Mouse (Mus musculus): ENCODE data around the gene Mrps17. TPM values are rescaled to one million over a fixed set of nuclear protein-coding genes. Genes with fewer than 3 reads are reported as not detected.
"Not testable (repeated sequence)": the region's sequence is repeated elsewhere in the genome, so short reads cannot be mapped to it uniquely, and the experiment has no call there.

The Mrps17 gene
- total RNA-seq (2021) = 10 to 100 TPM; 72.1 to 74.5 TPM
- long read RNA-seq, experiment 1, full-length matches to known transcripts = 60 of 81 reads
- long read RNA-seq, experiment 1, partial matches to known transcripts = 4 of 81 reads
- long read RNA-seq, experiment 1, other reads (novel, unspliced or antisense) = 17 of 81 reads
- long read RNA-seq, experiment 2, full-length matches to known transcripts = 63 of 83 reads
- long read RNA-seq, experiment 2, partial matches to known transcripts = 2 of 83 reads
- long read RNA-seq, experiment 2, other reads (novel, unspliced or antisense) = 18 of 83 reads

- peak; percentile 90 for DNase-seq
Measured at GRCm38 (mm10) chr5:129715326-129715861, at the start of gene Mrps17. TSS of gene Mrps17 (plus strand) at chr5:129715497.

DNA sequence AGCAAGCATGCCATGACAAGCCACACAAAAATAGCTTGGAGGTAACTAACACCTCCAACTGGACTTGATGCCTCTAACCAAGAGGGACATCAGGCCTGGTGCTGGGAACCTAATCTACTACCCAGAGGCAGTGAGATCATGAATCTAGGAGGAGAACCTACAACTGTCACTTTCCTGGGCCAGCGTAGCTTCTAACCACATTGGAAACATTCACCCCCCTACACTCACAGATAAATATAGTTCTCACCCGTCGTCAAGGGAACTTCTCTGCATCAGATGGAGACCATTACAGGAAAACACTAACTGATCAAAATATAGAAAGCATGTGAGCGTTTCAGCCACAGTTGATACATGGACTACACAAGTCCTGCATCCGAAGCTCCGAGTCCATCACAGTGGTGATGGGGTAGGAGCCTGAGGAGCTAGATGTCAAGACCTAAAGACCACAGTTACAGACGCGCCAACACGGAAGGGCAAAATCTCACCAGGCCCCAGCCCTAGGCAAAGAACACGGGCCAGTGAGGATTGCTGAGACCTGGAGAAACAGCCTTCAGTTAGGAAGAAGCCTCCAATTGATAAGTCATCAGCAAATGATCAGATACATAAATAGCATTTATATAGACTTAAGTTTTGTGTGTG lies 48.9 kb upstream of the Mrps17 start:
- no peak for DNase-seq

GRCm38 (mm10) chr5:129667851-129668250 lies 47.4 kb upstream of the Mrps17 start:
- no peak for DNase-seq

DNA sequence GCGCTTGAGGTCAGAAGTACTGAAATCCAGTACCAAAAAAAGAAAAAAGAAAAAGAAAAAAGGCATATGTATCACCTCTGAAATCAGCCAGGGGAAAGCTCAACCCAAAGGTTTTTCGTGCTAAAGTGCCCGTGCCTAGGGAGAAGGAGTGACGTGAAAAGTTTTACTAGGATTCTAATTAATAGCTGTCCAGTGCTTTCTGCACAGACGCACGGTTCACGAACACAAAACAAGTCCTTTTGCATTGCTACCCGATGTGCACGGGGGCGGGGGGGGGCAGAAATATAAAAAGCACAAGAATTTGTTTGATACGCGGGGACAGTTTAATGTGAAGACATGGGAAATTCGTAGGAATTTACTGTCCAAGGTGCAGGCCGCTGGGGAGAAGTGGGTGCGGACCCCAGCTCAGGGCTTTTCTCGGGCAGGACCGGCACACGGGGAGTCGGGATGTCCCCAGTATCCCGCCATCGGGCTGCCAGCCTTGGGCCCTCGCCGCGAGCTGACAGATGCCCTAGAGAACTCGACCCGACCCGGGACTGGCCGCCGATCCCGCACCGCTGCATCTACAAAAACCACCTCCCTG lies 45.8 kb upstream of the Mrps17 start:
- no peak for DNase-seq

DNA sequence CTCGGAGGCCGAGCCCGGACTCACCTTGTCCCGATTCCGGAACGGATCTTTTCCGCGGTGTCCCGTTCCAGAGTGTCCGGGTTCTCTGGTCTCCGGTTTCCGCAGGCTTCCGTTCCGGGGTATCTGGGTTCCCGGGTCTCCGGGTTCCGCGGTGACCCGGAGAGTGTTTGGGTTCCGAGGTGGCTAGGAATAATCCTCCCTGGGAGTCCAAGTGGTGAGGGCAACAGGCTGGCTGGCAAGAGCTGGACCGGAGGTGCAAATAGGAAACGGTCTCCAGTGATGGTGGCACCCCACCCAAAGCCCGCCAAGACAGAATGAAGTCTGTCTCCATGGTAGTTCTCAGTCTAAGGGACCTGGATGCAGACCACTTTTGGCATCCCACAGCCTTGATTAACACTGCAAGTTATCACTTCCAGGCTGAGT lies 45.2 kb upstream of the Mrps17 start, which contains the start of gene Zfp11:
Gene Zfp11, minus strand, starts transcription at position 64 of the 423 bp plus-strand sequence.
- DNase-seq = peak; percentile 81

DNA sequence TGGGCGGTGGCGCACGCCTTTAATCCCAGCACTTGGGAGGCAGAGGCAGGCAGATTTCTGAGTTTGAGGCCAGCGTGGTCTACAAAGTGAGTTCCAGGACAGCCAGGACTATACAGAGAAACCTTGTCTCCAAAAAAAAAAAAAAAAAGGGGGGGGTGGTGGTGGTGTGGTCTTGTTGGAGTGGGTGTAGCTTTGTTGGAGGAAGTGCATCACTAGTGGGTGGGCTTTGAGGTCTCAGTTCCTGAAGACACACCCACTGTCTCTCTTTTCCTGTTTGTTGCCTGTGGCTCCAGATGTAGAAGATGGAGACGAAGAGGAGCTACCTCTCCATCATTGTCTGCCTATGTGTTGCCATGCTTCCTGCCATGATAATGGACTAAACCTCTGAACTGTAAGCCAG lies 30.2 kb upstream of the Mrps17 start:
- DNase-seq = not testable (repeated sequence)

DNA sequence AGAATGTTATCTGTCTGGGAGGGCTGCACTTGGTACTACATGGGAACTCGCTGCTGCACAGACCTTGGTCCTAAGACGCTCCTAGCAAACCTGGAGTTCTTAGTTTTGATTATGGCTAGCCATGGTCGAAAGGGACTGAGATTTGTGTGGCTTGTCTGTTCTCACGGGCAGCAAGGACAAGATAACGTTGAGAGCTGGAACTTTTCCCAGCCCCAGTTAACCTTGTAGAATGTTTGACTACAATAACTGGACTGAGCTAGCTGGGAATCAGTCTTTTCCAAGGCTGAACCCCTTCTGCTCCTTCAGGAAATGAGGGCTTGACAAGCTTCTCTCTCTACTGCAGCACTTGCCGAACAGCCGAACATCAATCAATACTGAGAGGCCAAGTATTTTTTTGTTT lies 27.7 kb upstream of the Mrps17 start:
- no peak for DNase-seq

DNA sequence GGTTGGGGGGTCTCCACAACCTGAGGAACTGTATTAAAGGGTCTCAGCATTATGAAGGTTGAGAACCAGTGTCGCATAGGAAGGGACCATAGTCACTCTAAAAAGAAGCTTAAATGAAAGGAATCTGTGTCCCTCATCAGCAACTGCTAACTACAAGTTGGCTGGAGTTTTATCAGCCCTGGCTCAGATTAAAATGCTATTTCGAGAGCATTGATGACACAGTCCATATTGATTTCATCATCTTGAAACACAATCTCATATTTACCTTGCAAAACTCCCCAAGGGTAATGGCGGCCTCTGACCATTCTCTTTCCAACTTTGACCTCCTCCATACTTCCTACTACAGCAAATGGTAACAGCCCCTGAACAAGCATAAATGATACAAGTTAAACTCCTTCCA lies 24.8 kb upstream of the Mrps17 start:
- DNase-seq = no peak

DNA sequence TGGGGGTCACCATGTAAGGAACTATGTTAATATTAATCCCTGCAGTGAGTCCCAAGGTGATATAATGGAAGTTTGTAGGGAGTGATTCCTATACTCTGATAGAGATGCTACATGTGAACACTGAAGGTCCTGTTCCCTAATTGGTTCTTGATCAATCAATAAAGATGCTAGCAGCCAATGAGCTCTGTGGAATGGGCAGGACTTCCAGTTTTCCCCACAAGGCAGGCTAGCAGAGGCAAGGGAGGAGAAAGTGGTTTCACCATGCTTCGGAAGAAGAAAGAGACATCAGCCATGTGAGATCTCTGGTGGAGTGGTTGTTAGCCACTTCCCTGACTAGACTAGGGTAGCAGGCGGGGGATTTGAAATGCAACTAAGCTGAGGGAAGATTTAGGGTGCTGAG lies 14.8 kb upstream of the Mrps17 start:
- DNase-seq = no peak

DNA sequence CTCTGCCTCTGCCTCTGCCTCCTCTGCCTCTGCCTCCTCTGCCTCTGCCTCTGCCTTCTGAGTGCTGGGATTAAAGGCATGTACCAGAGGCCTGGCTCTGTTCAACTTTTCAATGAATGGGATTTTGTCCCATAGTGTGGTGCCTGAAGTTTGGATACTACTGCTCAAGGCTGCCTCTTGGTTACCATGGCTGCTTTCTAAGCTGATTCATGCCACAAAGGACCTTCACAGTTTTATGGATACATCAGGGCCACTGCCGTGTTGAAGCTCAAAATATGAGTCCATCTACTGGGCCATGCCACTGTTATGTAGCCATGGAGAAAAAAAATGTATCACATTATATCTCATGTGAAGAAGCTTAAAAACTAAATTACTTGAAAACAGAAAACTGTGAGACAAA lies 13.6 kb upstream of the Mrps17 start:
- no peak for DNase-seq

- no peak for DNase-seq
Measured at GRCm38 (mm10) chr5:129703368-129703767, 11.9 kb upstream of the Mrps17 start.

GRCm38 (mm10) chr5:129708412-129708811 lies 6.9 kb upstream of the Mrps17 start, which contains the start of gene Sept14:
TSS of gene Sept14 (minus strand) at chr5:129708512.
- no peak for DNase-seq

DNA sequence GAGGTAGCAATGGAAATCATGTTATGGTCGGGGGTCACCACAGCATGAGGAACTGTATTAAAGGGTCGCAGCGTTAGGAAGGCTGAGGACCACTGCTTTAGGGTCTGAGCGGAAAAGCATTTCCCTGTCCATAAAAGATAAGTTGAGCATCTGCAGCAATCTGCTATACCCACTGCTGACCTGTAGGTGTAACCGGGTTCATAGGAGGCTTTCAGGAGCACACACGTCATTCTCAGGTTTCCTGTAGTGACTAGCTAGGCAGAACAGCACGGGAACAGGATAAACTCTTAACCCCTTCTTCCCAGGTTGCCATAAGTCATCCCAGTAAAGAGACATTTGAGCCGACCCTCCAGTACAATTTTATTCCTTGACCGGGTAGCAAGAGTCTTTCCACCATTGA lies 1.7 kb downstream of the Mrps17 start:
- no peak for DNase-seq

DNA sequence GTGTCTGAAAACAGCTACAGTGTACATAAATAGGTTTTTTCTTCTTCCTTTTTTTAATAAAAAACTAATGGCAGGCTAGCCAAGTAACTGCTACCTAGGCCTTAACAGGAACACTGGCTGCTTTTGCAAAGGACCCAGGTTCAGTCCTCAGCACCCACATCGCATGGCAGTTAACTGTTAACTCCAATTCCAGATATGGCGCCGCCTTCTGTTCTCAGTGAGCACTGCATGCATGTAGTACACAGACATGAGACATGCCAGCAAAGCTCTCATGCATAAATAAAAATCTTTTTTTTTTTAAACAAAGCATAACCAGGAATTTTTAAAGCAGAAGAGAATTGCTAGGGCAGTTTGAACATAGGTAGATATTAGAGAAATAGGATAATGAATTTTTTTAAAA lies 4.9 kb downstream of the Mrps17 start:
- no peak for DNase-seq

DNA sequence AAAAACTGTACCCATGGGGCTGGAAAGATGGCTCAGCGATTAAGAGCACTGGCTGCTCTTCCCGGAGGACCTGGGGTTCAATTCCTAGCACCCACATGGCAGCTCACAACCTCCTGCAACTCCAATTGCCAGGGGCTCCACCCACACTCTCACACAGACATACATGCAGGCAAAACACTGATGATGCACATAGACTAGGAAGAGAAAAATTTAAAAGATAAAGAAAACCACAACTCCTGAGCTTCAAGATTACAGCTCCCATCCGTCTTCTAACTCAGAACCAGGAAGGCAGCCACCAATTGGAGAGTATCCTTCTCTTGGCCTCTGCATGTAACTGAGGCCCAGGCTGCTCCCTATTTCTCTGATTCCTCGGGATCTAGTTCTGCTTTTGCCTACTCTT lies 9.0 kb downstream of the Mrps17 start:
- no peak for DNase-seq

GRCm38 (mm10) chr5:129724834-129725773 lies 9.8 kb downstream of the Mrps17 start, which contains the start of gene Nipsnap2:
TSS of gene Nipsnap2 (plus strand) at chr5:129725063.
- DNase-seq = peak; percentile 92

- DNase-seq = peak; percentile 24
Measured at GRCm38 (mm10) chr5:129725774-129726392, 10.6 kb downstream of the Mrps17 start.

DNA sequence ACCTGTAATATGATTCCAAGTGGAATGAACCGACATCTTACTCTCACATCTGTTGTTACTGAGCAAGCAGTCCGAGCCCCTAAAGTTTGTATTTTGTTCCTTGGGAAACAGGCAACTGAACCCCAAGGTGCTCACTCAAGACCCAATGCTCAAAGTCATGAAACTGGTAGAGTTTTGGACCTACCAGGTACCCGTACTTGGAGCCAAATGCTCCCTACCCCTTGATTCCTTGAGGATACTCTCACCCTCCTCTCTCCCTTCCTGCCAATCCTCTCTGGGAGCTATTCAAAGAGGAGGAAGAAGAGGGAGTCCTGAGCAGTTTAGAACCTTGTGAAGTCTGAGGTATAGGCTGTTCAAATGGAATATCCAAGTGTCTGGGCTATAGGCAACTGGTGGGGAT lies 11.5 kb downstream of the Mrps17 start:
- DNase-seq = no peak

DNA sequence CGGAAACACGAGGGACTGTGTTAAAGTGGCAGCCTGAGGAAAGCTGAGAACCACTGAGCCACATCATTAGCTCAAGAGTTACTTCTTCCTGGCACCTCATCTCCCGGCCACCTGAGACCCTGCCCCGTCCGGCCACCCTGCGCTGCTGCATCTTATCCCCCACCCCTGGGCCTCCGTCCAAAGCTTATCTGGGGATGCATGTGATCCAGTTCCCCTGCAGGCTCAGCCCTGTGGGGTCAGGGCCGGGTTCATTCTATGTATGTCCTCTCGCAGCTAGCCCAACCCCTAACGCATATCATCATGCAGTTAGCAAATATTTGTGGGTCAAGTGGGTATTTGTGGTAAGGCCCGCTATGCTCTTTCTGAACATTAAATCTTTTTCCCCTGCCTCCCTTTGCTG lies 14.0 kb downstream of the Mrps17 start:
- peak; percentile 15 for DNase-seq

GRCm38 (mm10) chr5:129730344-129730743 lies 15.0 kb downstream of the Mrps17 start:
- DNase-seq = peak; percentile 43

DNA sequence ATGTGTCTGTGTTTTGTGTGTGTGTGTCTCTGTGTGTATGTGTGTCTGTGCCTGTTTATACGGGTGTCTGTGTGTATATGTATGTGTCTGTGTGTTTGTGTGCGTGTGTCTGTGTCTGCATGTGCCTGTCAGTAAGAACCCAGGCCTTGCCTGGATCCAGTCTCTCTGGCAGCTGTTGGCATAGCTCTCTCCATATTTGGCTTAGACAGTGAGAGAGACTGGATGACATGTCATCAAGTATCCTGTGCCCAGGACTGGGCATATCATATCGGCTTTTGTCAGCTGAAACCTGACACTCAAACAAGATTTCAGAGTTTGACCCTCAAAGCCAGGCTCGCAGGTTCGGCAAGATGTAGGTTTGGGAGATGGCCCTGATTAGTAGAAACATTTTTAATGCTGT lies 15.7 kb downstream of the Mrps17 start:
- DNase-seq = peak; percentile 9

DNA sequence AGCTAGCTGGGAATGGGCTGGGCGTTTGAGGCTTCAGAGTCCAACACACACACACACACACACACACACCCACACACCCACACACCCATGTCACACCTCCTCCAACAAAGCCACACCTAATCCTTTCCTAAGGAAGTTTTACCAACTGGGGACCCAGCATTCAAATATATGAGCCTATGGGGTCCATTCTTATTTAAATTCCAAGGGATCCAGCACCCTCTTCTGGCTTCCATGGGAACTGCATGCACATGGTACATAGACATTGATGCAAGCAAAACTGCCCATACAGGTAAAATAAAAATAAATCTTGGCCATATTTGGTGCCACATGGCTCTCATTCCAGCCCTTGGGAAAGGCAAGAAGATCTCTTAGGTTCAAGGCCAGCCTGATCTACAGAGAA lies 25.7 kb downstream of the Mrps17 start:
- peak; percentile 22 for DNase-seq

Data from gastrocnemius, postnatal 10 days (tissue).